Mouse (Mus musculus) c-Kit-positive CD71-positive TER-119-positive erythroid progenitor cells, embryonic 14.5 days (primary cell): ENCODE results near the gene Slc28a3.

Experiments
- DNase-seq: peaks from one replicate; pipeline ENCODE4 v3.0.0-alpha.2; 2013; ENCODE audit warnings: low spot score

Slc28a3 gene

GRCm38 (mm10) chr13:58560497-58561138 lies 50.1 kb downstream of the Slc28a3 start:
- no peak for DNase-seq

DNA sequence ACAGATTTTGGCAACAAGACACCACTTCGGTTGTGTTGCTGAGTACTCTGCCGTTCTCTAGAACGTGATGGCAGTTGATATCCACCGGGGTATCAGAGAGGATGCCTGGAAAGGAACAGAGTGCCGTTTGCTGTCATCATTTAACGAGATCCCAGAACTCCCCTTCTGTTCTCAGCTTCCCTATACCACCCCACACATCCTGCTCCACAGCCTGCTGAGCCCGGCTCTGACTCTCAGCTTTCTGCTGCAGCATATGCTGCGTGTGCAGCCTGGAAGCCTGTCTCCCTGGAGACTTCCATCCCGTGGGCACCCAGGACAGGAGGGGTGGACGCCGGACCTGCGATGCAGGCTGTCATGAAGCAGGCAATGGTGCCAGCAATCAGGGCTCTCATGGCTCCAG lies 52.5 kb downstream of the Slc28a3 start:
- DNase-seq, result no peak

DNA sequence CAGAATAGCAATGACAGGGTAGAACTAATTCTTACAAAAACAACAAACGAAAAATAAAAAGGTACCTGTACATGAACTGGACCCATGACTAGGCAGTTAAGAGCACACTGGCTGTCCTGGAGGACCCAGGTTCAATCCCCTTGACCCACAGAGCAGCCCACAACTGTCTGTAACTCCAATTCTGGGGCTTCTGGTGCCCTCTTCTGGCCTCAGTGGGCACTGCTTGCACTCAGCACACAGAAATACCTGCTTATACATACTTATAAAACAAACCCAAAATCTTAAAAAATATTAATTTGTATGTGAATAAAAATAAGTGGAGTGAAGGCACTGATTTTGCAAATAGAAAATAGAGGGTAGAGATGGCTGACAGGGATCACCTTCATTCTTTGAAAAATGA lies 54.7 kb downstream of the Slc28a3 start:
- DNase-seq, result no peak

GRCm38 (mm10) chr13:58555561-58555960 lies 55.1 kb downstream of the Slc28a3 start:
- no peak for DNase-seq

- DNase-seq, result no peak
Measured at GRCm38 (mm10) chr13:58551924-58552323, 58.8 kb downstream of the Slc28a3 start.

DNA sequence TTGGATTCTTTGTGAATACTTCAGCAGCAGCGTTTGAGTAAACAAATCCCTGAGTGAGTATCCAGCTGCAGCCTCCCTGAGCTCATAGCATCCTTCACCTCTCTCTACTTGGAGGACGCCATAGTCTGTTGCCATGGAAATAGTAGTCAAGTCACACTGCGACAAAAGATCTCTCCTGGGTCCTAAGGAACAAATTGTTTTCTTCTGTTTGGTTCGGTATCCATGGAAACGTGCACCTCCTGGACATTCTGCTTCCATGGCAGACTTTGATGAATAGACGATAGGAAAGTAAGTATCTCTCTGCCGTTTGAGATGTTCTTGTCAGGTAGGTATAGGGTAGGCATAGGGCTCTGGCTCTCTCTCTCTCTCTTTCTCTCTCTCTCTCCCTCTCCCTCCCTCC lies 63.1 kb downstream of the Slc28a3 start:
- no peak for DNase-seq

DNA sequence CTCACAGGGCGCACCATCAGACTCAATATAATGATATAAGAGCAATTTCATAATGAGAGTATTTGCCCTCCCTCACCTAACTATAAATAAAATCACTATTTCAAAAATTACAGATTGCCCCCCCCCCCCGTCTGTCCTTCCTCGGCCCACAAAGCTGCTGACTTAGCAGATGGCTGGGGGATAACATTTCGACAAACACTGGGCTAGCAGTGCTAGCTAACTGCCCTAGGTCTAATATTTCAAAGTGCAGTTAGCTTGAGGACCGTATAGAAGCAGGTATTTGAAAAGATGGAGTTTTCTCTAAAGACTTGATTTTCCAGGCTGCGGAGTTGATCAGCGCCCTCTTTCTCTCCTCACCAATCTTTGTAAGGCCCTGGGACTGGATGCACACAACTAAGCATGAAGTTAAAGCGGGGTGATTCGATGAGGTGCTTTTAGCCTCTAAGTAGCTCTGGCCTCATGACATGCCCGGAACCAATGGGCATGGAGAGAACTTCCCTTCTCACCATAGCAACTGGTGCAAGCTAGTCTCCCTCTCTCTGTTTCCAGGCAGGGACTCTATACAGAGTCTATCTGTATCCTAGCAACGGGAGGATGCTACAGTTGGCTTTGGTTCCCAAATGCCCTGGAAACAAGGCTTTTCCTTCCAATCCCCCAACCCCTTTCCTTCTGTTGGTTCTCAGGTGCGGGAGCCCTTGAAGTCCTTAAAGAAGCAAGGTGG lies 66.8 kb downstream of the Slc28a3 start:
- no peak for DNase-seq

GRCm38 (mm10) chr13:58543066-58543465 lies 67.6 kb downstream of the Slc28a3 start:
- peak; percentile 85 for DNase-seq

DNA sequence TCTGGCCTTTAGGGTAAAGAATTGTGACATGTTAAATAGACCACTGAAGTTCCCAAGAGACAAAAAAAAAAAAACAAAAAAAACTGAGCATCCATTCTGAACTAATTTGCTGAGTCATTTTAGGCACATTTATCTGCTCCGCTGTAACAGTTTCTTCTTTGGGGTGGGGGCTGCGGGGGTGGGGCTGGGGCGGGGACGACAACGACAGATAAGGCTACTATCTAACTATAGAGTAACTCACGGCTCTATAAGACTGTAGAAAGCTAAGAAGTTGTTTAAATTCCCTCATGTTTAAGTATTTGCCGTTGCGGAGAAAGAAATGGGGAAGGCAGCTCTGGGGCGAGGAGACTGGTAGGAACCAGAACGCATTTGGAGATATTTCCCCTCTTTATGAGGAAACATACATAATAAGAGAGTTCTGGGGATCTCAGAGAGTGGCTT lies 68.1 kb downstream of the Slc28a3 start:
- no peak for DNase-seq

DNA sequence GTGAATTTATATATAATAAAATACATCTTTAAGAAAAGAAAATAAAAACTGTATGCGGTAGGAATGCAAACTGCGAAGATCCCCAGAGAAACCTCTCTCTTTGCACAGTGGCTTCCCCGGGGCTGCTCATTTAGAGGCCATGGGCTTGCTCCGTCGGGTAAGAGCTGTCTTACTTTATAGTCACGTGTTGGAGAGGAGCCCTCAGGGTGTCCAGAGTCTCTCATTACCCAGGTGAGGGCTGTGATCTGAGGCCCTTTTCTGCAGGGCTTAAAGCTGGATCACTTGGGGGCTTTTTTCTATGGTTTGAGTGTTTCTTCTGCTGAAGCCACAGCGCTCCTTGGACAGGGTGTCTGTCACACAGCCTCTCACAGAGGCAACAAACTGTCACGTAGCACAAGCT lies 68.5 kb downstream of the Slc28a3 start:
- DNase-seq, result no peak

DNA sequence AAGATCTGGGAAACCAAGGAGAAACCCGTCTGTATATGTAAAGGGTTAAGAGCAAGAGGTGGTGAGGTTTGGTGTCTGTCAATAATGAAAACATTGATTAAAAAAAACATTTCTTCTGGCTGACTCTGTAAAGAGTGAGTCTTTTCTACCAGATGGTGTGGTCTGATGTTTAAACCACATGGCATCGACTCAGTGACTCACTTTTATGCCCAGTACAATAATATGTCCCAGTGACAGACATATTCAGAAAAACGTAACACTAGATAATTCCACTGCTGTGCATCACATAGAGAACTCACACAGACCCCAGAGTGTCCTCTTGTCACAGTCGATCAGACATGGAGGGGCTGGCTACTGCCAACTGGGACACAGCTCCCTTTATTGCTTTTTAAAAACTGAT lies 69.1 kb downstream of the Slc28a3 start:
- no peak for DNase-seq

DNA sequence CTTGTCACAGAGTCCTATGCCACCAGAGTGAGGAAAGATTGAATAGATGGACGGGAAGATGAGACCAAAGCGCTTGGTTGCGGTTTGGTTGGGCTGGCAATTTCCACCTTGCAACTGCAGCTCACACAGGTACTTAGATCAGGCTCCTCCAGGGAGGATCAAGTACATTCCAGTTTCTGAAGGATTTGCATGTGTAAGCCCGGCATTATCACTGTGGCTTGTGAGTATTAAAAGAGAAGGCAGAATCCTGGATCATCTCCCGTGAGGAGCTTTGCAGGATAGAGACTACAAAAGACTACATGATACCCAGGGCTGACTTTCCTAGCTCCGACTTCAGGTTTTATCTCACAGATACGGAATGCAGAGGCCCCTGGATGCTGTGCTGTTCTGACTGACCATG lies 71.7 kb downstream of the Slc28a3 start:
- no peak for DNase-seq

DNA sequence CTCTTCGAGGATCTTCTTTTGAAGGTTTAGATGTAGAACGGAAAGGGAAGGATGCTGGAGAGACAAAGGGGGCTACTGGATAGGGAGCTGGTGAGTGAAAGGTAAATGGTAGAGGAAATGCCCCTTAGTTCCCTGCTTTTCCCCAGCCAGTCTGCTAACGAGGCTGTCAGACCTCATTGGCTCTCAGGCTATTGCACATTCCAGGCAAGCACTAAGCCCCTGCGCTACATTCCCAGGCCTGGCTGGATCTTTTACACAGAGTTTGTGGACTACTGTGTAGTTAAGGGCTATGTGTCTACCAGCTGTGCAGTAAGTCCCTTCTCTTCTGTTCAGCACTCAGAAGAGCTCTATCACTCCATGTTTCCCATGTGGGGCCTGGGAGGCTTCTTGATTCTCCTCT lies 72.3 kb downstream of the Slc28a3 start:
- DNase-seq, result no peak

- DNase-seq, result peak; percentile 84
Measured at GRCm38 (mm10) chr13:58537916-58538233, 72.8 kb downstream of the Slc28a3 start.

- no peak for DNase-seq
Measured at GRCm38 (mm10) chr13:58537232-58537915, 73.3 kb downstream of the Slc28a3 start.

DNA sequence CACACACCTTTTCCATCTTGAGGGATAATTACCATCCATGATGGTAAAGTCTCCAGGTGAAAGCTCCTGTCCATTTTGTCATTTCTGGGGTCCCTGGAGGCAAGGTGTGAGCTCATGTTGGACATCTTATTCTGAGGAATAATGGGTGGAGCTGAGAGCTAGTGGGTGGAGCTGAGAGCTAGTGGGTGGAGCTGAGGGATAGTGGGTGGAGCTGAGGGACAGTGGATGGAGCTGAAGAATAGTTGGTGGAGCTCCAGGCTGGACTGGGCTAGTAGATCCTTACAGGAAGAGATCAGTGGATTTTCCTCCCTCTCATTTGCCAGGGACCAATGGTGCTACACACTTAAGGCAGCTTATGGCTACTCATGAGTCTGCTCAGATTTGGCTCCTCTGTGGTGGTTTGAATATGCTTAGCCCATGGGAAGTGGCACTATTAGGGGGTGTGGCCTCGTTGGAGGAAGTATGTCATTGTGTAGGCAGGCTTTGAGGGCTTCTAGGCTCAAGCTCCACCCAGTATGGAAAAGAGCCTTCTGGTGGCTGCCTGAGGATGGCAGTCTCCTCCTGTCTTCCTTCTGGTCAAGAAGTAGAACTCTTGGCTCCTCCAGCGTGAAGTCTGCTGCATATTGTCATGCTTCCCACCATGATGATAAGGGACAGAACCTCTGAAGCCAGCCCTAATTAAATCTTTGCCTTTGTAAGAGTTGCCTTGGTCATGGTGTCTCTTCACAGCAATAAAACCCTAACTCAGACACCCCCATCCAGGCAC lies 74.0 kb downstream of the Slc28a3 start:
- DNase-seq, result no peak

DNA sequence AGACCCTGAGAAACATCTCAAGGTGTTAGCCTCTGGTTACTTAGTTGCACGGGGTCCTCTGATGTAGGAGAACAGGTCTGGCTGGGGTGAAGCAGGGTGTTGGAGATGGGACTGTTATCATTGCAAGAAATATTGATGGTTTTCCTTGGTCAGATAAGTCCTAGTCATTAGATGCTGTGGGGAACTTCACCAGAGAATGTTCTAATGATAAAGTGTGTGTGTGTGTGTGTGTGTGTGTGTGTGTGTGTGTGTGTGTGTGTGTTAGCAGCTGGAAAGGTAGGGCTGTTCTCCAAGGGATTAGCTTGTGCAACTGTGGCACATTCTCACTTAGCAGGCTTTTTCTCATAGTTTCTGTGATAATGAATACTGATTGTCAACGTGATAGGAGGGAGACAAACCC lies 75.4 kb downstream of the Slc28a3 start:
- DNase-seq, result no peak

- DNase-seq, result no peak
Measured at GRCm38 (mm10) chr13:58534861-58535260, 75.8 kb downstream of the Slc28a3 start.

DNA sequence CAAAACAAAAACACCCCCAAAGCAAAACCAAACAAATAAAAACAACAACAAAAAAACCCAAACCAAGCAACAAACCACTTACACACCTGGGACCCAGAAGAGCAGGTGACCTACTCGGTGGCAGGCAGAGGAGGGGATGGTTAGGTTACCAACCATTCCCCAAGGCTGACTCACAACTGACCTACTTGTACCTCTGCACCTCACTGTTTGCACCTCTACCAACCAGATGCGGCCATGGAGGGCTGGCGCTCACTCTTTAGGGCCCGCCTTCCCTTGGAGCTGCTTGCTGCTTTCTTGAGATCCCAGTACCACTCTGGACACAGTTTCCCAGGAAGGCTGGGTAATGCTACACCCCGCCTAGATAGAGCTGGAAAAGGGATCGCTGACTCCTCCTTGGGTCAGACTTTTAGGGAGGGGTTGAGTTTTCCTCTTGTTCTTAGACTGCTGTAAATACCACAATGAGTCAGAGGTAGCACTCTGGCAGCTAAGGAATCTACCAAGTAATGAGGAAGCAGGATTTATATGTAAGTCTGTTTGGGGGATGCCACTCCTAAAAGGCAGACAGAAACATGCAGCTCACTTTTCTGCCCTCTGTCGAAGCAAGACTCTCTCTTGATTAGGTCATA lies 76.3 kb downstream of the Slc28a3 start:
- no peak for DNase-seq

DNA sequence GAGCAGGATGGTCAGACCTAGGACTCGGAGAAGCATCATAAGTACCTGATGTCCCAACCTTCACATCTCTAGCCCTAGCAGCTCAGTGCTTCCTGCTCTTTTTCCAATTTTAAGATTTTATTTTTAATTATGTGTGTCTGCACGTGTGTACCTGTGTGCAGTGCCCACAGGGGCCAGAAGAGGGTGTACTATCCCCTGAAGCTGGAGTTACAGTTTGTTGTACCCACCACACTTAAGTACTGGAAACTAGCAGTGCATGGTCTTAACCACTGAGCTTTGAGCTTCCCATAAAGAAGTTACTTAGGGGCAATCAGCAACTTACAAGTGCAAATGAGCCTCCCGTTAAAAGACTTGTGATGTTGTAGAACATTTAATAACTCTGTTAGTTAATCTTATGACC lies 86.1 kb downstream of the Slc28a3 start:
- DNase-seq, result no peak

- DNase-seq, result no peak
Measured at GRCm38 (mm10) chr13:58523761-58524117, 86.9 kb downstream of the Slc28a3 start.

DNA sequence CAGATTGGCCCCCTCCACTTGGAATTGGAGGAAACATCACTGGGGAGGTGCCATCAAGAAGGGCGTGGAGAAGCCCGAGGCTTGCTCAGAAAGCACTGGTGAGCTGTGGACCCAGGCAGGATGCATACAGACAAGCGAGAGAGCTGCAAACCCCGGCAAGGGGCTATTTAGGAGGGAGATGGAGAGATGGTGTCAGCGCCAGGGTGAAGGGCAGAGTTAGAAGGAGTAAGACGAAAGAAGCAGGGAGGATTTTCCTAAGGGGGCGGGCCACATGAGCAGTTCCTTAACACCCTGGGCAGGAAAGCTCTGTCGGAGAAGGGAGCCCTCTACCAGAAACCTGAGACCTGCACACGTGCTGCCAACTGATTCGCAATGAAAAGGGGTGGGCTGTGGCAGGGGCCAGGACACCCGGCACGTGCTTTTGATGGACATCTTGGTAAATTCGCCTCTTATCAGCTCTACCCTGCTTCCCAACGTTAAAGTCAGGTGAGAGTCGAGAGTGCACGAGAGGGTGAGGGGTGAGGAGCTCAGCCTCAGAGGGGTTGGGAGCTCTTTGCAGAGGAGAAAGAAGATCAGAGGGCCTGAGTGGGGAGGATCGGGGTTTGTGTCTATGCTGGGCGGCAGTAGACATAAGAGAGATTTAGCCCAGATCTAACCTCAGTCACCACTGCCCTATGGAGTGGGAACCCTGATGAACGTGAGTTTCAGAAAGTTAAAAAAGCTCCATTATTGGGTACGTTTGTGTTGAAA lies 87.5 kb downstream of the Slc28a3 start:
- no peak for DNase-seq
